Mouse (Mus musculus) ES-E14 (cell line): ENCODE results near the gene Dffb. TPM values are rescaled to one million over a fixed set of nuclear protein-coding genes. Genes with fewer than 3 reads are reported as not detected.

ENCODE experiments used
- DNase-seq: peaks from one replicate; pipeline ENCODE4 v3.0.0-alpha.2; 2013; ENCODE audit warnings: low read depth, low spot score
- H3K27ac ChIP-seq: 2 replicates; pipeline ENCODE4 v1.5.1; 2012; ENCODE audit warnings: low read depth, mild to moderate bottlenecking, low read length, moderate library complexity, mixed read lengths; ENCODE audit not compliant: poor library complexity, insufficient read depth, severe bottlenecking
- H3K36me3 ChIP-seq: 2 replicates; pipeline ENCODE4 v1.6.1; 2012; ENCODE audit warnings: mild to moderate bottlenecking, low read length, moderate library complexity, mixed read lengths; ENCODE audit not compliant: control insufficient read depth, poor library complexity, insufficient read depth, severe bottlenecking
- H3K4me1 ChIP-seq, 2 experiments: fragments of 150-350 bp in 1 of 2; sonication (generic) in 1 of 2; 2 replicates each; pipeline ENCODE4 v1.6.1; 2012; ENCODE audit warnings: low read length in 2 of 2, mild to moderate bottlenecking in 1 of 2, mixed read lengths in 1 of 2; ENCODE audit not compliant: control insufficient read depth in 2 of 2, insufficient read depth in 2 of 2, poor library complexity in 1 of 2
- H3K4me3 ChIP-seq, 2 experiments: fragments of 150-350 bp in 1 of 2; sonication (generic) in 1 of 2; 2 replicates each; pipeline ENCODE4 v1.5.1; 2012; ENCODE audit warnings: low read length in 2 of 2, low read depth in 1 of 2, mild to moderate bottlenecking in 1 of 2, mixed read lengths in 1 of 2; ENCODE audit not compliant: insufficient read depth in 1 of 2, poor library complexity in 1 of 2, severe bottlenecking in 1 of 2
- H3K9ac ChIP-seq: 2 replicates; pipeline ENCODE4 v1.6.1; 2012; ENCODE audit warnings: low read depth, mild to moderate bottlenecking, low read length, mixed read lengths; ENCODE audit not compliant: poor library complexity, insufficient read depth, severe bottlenecking
- H3K9me3 ChIP-seq: fragments of 150-350 bp; sonication (generic); 2 replicates; pipeline ENCODE4 v1.6.1; 2012; ENCODE audit warnings: low read depth, mild to moderate bottlenecking, low read length; ENCODE audit not compliant: control insufficient read depth, insufficient read depth
- CHD2 ChIP-seq: IDR thresholded peaks from 2 replicates; pipeline ENCODE4 v1.6.1; 2014; ENCODE audit warnings: mild to moderate bottlenecking, low read depth, low read length, inconsistent platforms
- HCFC1 ChIP-seq: IDR thresholded peaks from 2 replicates; pipeline ENCODE4 v1.6.1; 2012; ENCODE audit warnings: low read length, inconsistent platforms, borderline replicate concordance; ENCODE audit not compliant: insufficient read depth
- MAFK ChIP-seq: IDR thresholded peaks from 2 replicates; pipeline ENCODE4 v1.6.1; 2014; ENCODE audit warnings: mild to moderate bottlenecking, low read depth, low read length, inconsistent platforms; ENCODE audit not compliant: insufficient read depth
- ZC3H11A ChIP-seq: IDR thresholded peaks from 2 replicates; pipeline ENCODE4 v1.6.1; 2012; ENCODE audit warnings: low read depth, mild to moderate bottlenecking, inconsistent platforms, low read length, borderline replicate concordance
- ZNF384 ChIP-seq: IDR thresholded peaks from 2 replicates; pipeline ENCODE4 v1.6.1; 2012; ENCODE audit warnings: low read depth, low read length, inconsistent platforms
- in situ Hi-C, 2 experiments: fragments of 600-800 bp; cut with MboI; formaldehyde crosslinking; loops; one replicate each; pipeline ENCODE4 v1.15.1; 2025; ENCODE audit warnings: low sequenced_read_pairs in 2 of 2, inconsistent platforms in 1 of 2; ENCODE audit not compliant: unreplicated experiment in 2 of 2
- total RNA-seq: library from RNA; depleted of rRNA; stranded (reverse); fragments of 300-350 nt; gene quantifications from 2 replicates; pipeline ENCODE4 v1.2.3, GENCODE M21; 2012

Gene Dffb
- total RNA-seq, 1 experiment: 15.1 TPM

GRCm38 (mm10) chr4:153951150-153951549, 23.8 kb downstream of the Dffb start:
- Histone ChIP-seq H3K4me3 (no peak overlapping the region), H3K27ac (no peak overlapping the region), H3K36me3 (no peaks in the 10 kb centered on the region), H3K9ac (no peak overlapping the region), H3K9me3 (no peaks in the 10 kb centered on the region), H3K4me1 (peaks cover 0 to 4% of the 10 kb centered on the region in 2 experiments; a peak in 2 of 4 replicates)
- in situ Hi-C loops: no loop called here
- TF ChIP-seq ZC3H11A: no peak
- TF ChIP-seq MAFK: no peak
- no peak for TF ChIP-seq HCFC1
- no peak for TF ChIP-seq CHD2
- no peak for TF ChIP-seq ZNF384
- DNase-seq: no peak

GRCm38 (mm10) chr4:153950372-153950771, 24.6 kb downstream of the Dffb start:
- in situ Hi-C loops: no loop called here
- H3K9me3 ChIP-seq: no peaks in the 10 kb centered on the region
- no peaks in the 10 kb centered on the region for H3K36me3 ChIP-seq
- no peak overlapping the region for H3K27ac ChIP-seq
- no peak overlapping the region for H3K9ac ChIP-seq
- peaks cover 0 to 4% of the 10 kb centered on the region in 2 experiments; a peak in 1 of 4 replicates for H3K4me1 ChIP-seq
- H3K4me3 ChIP-seq: peak overlapping the region in 1 of 2 experiments; percentile 35; a peak in 3 of 4 replicates
- no peak for DNase-seq
- no peak for TF ChIP-seq ZNF384
- TF ChIP-seq CHD2: no peak
- TF ChIP-seq HCFC1: no peak
- no peak for TF ChIP-seq ZC3H11A
- no peak for TF ChIP-seq MAFK

- Histone ChIP-seq H3K4me3 (no peak overlapping the region), H3K9me3 (no peaks in the 10 kb centered on the region), H3K36me3 (no peaks in the 10 kb centered on the region), H3K9ac (no peak overlapping the region), H3K27ac (no peak overlapping the region), H3K4me1 (no peaks in the 10 kb centered on the region)
- no peak for TF ChIP-seq ZC3H11A
- no peak for DNase-seq
- in situ Hi-C loops: no loop called here
These were observed 29.2 kb downstream of the Dffb start for GRCm38 (mm10) chr4:153945741-153946140.

GRCm38 (mm10) chr4:153944261-153944660, 30.7 kb downstream of the Dffb start:
- H3K9ac ChIP-seq: no peak overlapping the region
- no peaks in the 10 kb centered on the region for H3K4me1 ChIP-seq
- no peak overlapping the region for H3K4me3 ChIP-seq
- no peak for TF ChIP-seq HCFC1
- TF ChIP-seq MAFK: no peak
- TF ChIP-seq ZNF384: no peak
- TF ChIP-seq ZC3H11A: no peak
- no peak for TF ChIP-seq CHD2
- no peak for DNase-seq
- H3K9me3 ChIP-seq: no peaks in the 10 kb centered on the region
- in situ Hi-C loops: no loop called here
- H3K36me3 ChIP-seq: no peaks in the 10 kb centered on the region
- no peak overlapping the region for H3K27ac ChIP-seq

- in situ Hi-C loops: no loop called here
- TF ChIP-seq HCFC1: no peak
- TF ChIP-seq ZC3H11A: peak; percentile 70; the same call in 1 of the 2 replicates
- H3K4me1 ChIP-seq: no peaks in the 10 kb centered on the region
- no peaks in the 10 kb centered on the region for H3K9me3 ChIP-seq
- no peak overlapping the region for H3K27ac ChIP-seq
- no peak overlapping the region for H3K9ac ChIP-seq
- no peaks in the 10 kb centered on the region for H3K36me3 ChIP-seq
- no peak for DNase-seq
- no peak overlapping the region for H3K4me3 ChIP-seq
These were observed 31.7 kb downstream of the Dffb start for GRCm38 (mm10) chr4:153943243-153943642.
